Mouse (Mus musculus): Measurements from ENCODE around the gene Gm17651.
A peak's percentile ranks its signal among the peaks of the same experiment; 100 is the strongest.

Gm17651 gene

DNA sequence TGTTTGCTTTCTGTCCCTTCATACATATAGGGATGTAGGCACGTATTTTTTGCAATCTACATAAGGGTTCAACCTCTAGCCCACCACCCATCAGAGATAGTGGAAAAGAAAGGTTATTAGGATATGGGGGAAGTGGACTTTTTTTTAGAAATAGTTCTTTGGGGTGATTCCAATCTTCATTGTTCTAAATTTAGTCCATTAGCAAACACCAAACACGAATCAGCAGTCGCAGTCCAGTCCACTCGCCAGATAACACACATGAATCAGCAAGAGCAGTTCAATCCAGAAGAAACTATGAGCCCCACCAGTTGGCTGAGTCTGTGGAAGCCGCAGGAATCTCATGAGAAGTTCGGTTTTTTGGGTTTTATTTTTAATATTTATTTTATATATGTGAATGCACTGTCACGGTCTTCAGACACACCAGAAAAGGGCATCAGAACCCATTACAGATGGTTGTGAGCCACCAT, at the start of gene Gm17651:
Gene Gm17651, minus strand, starts transcription at position 51 of the 467 bp plus-strand sequence.
- peak; percentile 76 for DNase-seq

DNA sequence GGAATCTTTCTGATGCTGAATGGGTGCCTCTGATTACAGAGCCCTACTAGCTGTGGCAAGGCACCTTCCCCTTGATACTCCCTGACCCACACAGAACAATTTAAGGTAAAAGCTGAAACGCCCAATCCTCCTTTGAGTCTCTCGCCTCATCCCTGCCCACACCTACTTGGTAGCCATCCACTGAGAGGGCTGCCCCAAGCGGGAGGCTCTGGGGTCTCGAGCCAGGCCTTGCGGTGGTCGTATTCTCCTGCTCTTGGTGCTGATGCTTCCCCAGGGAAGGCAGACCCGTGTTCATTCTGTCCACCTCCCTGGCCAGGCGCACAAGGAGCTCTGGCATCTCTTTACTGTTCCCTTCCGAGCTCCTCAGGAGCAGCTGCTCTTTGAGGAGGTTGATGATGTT, 44.6 kb upstream of the Gm17651 start:
- DNase-seq, result peak; percentile 82

DNA sequence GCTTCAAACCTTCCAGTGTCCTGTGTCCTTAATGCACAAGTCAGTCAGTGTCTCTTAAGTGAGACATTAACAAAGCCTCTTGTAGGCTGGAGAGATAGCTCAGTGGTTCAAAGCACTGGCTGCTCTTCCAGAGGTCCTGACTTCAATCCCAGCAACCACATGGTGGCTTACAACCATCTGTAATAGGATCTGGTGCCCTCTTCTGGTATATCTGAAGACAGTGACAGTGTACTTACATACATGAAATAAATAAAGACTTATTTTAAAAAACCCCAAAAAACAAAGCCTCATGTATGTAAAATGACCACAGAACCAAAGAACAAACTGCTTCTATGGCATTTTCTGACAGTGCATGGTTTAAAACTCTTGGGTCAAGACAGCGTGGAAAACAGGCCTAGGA, 41.4 kb upstream of the Gm17651 start:
- DNase-seq, result no peak

DNA sequence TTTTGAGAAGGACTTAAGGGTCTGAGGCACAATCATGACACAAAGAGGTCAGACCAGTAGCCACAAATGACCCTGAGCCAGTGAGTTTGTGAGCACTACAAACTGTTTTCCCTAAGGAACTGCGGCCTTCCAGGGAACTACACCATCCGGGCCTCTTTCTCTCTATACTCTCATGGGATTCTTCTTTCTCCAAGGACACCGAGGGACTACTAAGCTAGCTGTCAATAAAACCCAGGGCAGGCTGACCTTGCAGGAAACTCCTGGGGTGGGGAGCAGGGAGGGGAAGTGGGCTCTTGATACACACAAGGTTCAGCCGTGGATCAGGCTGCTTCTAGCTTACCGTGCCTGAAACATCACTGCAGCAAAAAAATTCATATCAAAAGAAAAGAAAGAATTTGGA, 36.4 kb upstream of the Gm17651 start:
- peak; percentile 76 for DNase-seq

DNA sequence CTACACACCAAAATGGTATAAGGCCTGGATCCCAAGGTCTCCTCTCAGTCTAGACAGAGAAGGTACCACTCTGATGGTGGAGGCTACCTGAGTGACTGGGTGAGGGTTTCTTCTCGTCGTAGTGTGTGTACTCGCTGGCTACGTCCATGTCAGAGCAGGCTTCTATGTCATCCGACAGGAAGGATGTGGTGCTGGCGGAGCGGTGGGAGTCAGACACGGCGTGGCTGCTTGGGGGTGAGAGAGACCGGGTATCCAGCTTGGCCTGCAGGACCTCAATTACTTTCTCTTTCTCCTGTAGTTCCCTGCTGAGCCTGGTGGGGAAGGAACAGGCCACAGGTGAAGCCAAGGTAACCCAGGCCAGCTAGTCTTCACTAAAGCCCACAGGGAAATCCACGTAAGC, 35.6 kb upstream of the Gm17651 start:
- no peak for DNase-seq

DNA sequence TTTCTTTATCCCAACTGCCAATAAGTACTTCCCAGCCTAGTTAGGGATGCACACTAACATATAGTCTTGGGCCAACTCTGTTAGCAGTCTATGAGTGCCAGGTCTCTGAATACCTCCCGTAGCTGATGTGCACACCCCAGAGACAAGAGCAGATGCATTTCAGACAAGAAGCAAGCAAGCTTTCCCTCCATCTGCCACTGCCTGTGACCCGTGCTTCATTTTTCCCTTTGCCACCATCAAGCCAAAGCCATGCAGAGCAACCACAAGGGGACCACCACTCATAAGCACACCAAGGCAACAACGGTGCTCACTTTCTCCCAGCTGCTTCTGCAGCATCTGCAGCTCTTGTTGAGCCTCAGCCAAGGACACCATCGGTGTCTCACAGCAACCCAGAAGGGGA, 32.1 kb upstream of the Gm17651 start:
- peak; percentile 76 for DNase-seq

DNA sequence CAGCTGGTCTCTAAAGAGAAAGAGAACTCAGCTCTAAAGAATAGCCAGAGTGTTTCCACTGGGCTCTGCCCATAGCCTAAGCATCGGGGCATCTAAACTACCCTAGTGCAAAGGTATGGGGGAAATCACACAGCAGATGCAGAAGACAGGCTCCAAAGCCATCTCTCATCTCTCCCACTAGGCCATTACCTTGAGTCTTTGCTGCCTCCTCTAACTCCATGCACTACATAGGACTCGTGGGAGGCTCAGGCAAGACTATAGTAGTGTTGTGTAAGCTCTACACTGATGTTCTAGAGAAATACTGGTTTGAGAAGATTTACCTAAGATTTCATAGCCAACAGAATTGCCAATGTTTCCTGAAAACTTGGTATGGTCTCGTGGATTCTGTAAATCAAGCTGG, 31.0 kb upstream of the Gm17651 start:
- DNase-seq, result peak; percentile 53

DNA sequence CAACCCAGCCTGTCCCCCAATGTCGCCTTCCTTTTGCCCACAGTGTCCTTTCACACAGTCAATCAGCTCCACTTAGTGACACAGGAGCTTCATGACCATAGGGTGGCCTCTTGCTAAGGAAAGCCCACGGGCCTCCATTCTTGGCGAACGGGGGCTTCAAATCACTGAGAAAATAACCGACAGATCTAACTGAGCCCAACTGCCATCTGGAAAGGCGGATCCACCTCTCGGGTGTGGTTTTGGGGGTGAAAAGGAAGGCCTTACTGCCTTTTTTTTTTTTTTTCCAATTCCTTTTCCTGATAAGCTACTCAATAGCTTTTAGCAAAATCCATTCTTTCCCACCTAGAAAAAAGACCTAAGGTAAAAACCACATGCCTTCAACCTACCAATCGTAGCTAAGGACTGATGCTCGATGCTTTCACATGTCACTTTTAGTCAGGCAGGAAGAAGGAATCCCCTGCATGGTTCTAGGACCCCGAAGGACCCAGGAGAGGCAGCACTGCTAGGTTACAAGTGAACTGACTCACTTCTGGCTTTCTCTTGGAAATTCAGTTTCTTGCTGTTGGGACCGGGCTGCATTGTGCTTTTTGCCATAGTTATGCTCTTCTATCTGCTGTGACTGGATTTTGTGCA, 28.1 kb upstream of the Gm17651 start:
- DNase-seq, result no peak

DNA sequence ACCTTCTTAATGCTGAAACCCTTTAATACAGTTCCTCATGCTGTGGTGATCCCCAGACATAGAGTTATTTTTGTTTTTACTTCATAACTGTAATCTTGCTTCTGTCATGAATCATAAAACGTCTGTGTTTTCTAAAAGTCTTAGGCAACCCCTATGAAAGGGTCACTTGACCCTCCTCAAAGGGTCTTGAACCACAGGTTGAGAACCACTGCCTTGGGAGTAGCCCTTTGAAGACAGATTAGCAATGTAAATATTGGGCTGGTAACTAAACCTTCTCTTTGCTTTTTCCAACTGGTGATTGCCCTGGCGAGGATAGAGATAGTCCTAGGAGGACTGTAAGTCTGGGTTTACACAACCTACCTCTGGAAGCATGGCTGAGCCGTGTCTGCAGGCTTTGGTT, 26.7 kb upstream of the Gm17651 start:
- DNase-seq, result no peak

DNA sequence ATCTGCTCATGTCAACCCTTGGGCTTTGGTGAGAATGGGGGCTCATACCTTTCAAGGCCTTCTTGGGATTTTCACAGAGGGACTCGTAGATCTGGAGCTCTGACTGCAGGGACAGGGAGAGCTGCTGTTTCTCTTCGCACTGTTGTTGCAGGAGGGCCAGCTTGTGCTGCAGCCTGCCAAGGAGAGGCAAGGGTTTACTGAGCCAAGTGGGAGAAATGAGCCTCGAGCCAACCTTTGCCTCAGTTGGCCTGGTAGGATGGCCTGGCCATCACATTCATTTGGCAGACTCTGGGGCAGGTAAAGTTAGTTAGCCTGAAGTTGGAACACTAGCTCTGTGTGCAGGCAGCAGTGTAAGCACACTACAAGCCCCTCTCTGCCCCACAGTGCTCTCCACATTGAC, 24.6 kb upstream of the Gm17651 start:
- DNase-seq, result peak; percentile 90

DNA sequence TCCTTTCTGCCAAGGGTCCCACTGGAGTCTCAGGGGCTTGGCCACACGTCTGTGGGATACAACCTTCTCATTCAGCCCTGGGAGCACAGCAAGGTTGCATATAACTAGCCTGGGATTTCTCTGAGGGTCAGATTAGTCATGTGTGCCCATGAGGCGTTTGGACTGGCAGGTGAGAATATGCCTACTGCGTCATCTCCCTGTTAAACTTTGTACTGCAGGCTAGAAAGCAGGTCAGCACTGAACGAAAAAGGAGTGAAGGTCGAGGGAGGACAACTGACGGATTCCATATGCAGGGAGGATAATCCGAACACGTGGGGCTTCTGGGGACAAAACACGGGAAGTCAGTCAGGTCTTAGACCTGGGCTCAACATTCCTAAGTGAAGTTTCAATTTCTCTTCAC, 22.8 kb upstream of the Gm17651 start:
- peak; percentile 73 for DNase-seq

DNA sequence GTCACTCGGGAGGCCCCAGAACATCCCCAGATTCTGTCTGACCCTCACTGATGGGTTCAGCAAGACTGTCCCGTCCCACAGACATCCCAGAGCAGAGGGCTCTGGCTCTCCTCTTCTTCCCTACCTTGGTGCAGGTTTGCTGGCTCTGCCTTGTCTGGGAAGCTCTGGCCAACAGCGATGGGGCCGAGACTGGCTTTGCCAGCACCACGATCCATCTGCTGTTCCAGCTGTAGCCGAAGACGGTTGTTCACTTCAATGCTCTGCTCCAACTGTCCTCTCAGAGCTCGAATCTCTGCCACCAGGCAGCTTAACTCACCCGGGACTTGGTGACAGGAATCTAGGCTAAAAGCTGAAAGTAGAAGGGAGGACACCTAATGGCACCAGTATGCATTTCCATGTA, 22.4 kb upstream of the Gm17651 start:
- DNase-seq, result no peak

DNA sequence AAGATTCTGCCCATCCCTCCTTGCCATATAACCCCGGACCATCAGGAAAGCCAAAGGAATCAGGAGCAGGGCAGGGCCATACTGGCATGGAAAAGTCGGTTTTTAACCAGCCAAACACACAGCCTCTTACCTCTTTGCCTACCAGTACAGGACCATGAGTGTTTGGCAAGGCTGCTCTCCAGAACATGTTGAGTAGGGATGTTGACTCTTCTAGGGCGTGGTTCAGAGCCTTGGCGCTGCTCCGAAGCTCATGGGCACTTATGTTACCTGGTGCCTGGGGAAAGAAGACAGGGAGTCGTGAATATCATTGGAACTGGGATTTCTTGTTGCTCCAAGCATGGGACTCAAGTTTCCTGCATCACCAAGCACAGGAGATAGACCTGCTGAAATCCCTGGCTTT, 19.3 kb upstream of the Gm17651 start:
- DNase-seq, result no peak

DNA sequence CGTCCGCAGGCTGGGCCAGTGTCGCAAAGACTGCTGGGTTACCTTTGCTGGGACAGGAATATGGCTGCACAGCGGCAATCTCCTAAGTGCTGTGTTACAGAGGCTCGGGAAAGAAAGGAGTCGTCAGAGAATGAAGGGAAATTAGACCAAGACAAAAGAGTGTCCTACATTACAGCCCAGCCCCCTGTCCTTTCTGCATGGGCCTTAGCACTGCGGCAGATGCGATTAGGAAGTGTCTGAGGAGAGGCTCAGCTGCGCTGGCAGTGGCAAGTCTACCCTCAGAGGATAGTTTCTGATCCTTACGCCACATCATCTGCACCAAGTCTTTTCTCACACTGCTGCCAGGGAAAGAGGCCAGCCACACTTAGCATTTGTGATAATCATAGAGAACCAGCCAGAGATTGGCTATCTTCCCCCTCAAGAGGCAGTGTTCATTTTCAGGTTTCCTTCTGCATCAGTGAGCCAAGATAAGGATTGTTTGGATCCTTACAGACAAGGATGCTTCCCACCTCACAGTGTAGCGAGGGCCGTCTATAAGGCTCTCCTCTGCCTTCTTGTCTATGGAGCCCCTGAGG, 17.0 kb upstream of the Gm17651 start:
- DNase-seq, result no peak

DNA sequence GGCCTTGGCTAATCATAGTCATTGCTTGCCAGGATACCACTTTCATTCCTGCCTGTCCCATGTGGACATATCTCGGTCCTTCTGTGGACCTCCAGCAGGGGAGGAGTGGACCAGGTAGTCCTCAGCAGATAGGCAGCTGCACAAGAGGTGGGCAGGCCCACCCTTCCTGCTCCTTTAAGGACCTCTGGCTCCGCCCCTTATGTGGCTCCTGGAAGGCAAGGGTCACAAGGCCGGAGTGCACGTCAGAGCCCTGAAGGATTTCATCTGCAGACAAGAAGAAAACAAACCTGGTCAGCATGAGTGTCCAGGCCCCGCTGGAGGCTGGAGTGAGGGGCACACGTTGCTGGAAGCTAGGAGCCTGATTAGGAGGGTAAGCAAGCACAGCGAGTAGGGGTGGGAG, 16.1 kb upstream of the Gm17651 start:
- DNase-seq, result no peak

DNA sequence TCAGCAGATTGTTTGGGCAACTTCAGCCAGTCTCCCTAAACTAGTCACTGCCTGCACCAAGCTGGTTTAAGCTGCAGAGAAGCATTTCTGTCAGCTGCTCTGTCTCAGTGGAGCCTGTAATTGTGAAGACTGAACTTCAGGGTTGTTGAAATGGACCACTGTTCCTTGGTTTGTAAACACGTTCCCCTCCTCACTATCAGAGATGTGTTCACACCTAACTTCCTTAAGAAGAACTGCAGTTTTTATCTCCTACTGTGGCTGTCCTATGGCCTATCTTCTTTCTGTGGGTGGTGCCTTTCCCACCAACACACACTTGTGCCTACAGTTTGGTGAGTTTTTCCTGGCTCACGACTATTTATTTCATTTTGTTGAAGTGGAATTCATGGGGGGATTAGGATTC, 14.8 kb upstream of the Gm17651 start:
- no peak for DNase-seq

DNA sequence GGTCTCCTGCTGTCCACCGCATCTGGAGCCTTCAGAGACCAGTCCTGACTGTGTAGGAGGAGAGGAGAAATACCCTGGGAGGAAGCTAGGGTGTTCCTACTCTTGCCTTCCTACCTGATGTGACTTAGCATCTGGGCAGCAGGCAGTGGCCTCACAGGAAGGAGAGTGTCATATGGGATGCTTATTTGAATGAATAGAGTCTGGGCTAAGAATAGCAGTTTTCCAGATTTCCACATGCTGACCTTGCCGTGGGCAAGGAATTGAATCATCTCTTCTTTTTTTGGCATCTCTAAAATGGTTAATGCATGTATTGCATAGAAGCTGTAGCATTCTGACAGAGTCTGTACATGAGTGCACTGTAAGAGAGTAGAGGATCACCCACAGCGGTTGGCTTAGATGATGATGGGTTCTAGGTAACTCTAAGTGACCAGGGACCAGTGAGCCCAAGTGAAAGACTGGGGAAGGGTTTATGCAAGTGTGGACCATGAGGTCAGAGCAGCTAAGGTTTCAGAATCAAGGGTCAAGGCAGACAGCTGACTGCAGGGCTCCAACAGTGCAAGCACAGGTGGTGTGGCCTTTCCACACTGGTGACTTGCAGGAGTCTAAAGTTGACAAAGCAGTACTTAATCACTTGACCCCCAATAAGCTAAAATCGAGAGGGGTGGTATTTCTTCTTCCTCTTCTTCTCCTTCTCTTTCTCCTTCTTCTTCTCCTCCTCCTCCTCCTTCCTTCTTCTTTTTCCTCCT, 12.1 kb upstream of the Gm17651 start:
- DNase-seq, result no peak

DNA sequence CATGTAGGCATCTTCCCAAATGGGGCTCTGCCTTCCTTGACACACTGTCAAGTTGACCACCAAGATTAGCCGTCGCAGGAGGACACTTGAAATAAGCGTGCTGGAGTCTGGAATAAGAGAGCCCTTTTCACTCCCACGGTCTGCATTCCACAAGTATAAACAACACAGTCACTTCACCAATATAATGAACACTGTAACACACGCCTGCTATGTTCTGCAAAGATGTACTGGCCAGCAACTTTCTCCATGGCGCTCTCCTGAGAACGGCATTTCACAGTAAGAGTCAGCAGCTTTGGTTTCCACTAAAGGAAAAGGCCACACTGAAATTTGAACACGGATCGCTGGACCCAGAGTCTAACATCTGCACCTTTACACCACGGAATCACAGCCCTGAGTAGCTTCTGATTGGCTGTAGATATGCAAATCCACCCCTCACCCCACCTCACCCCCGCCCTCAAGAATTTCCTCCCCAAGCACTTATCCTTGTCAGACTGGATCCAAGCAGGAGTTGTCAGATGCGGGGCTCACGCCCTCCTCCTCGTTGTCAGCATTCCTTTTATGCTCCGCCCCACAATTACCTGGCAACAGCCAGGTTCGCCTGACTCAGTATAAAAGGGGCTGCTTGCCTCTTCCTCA, 9.2 kb upstream of the Gm17651 start:
- DNase-seq, result peak; percentile 89

DNA sequence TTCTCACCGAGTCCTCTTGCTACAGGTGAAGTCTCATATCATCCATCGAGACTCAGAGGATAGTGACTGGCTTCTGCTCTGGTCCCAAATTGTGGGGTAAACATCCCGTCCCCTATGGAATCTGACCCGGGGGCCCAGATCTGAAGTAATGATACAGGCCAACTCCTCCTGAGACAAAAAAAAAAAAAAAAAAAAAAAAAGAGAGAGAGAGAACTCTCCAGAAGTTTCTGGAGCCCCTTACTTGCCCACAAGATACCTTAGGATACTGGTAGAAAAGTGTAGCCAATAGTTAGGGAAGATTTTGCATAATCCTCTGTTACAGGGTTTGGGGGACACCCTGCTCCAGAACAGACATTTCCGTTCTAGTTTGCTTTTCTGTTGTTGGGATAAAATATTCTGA, 8.1 kb upstream of the Gm17651 start:
- no peak for DNase-seq

DNA sequence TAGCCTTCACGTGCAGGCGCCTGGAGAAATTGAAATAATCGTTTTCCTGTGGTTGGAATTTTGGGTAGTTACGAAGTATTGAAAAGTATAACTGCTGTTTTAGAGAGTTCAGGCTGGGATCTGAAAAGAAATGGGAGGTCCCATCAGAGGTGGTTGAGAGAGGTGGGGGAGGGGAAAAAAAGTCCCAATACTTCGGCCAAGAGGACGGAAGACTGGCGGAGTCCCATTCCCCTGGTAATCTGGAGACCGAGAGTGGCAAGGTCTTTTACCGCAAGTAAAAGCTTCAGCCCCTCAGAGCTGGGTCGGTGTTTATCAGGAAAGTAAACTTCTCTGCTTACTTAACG, 7.6 kb upstream of the Gm17651 start:
- no peak for DNase-seq

DNA sequence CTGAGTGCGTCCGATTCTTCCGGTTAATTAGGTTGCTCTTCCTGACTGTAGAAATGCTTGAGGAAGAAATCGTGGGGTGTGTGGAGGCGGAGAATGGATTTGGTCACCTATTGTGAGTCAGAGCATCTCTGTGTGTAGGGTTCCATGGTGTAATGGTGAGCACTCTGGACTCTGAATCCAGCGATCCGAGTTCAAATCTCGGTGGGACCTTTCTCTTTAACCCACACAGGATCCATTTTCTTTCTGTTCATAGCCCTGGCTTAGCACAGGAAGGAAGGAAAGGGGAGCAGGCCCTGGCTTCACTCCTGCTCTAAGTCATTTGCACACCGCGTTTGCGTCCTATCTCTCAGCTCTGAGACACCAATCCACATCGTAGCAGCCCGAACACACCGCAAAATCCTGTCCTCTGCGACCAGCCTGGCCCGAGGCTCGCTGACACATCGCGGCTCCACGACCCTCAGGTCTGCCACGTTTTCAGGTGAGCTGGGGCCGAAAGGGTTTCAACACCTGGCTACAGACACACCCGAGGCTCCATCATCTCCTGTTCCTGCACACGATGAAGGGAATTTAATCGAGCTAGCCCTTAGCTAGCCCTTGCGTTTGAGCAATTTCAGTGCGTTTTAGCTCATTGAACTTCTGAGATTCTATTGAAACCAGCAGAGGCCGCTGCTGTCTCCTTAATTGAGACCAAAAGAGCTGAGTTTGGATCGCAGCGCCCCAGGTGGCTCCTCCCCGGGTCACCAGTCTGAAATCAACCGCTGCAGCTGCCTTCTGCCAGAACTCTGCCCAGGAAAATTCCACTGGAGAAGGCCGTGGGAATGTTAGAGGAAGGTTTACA, 7.0 kb upstream of the Gm17651 start:
- peak; percentile 95 for DNase-seq

DNA sequence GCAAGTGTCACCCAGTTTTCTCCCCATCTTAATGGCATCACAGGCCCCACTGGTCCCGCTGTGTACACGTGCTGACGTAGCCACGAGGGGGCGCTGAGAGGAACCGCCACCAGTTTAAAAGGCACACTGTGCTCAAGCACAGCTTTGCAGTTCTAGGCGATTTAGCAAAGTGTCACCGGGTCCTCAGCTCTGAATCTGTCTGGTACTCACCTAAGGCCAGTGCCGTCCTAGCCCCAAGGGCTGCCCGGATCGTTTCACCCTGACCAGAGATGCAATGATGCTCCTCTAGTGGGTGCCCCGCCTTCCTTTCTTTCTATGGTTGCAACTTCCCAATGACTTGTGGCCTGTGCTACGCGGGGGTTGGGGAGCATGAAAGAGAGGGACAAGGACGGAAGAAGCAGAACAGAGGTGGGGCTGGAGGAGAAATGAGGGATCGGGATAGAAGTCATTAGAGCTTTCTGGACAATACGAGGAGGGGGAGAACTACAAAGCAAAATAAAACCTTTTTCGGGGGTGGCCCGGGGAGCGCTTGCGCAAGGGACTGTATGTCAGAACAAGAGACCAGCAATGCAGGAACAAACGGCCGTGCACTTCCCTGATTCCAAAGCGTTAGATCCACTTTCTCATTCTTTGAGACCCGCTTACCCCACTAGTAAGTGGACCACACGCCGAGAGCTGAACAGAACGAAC, 6.3 kb upstream of the Gm17651 start:
- DNase-seq, result peak; percentile 97
